Mouse (Mus musculus) neural tube, embryonic 13.5 days (tissue): ENCODE measurements around the gene Dnm3. TPM values are rescaled to one million over a fixed set of nuclear protein-coding genes. Genes with fewer than 3 reads are reported as not detected.
A peak's percentile ranks its signal among the peaks of the same experiment; 100 is the strongest.

Experiments used
- ATAC-seq: fragments of 200-750 bp; cut with Nextera tagmentation; 2 replicates; pipeline ENCODE4 v1.8.0; 2017; ENCODE audit warnings: low read depth, mild to moderate bottlenecking, moderate TSS enrichment, moderate library complexity
- H3K27ac ChIP-seq: fragments of 300-500 bp; sonication (generic); replicated peaks from 2 replicates; pipeline ENCODE4 v1.5.1; 2015; ENCODE audit warnings: moderate library complexity, mild to moderate bottlenecking, inconsistent platforms
- H3K27me3 ChIP-seq: fragments of 300-500 bp; sonication (generic); 2 replicates; pipeline ENCODE4 v1.6.1; 2015; ENCODE audit warnings: mild to moderate bottlenecking, inconsistent platforms
- H3K36me3 ChIP-seq: fragments of 300-500 bp; sonication (generic); 2 replicates; pipeline ENCODE4 v1.6.1; 2015; ENCODE audit warnings: mild to moderate bottlenecking, inconsistent platforms
- H3K4me1 ChIP-seq: fragments of 300-500 bp; sonication (generic); replicated peaks from 2 replicates; pipeline ENCODE4 v1.6.1; 2015; ENCODE audit warnings: inconsistent platforms
- H3K4me2 ChIP-seq: fragments of 300-500 bp; sonication (generic); 2 replicates; pipeline ENCODE4 v1.6.1; 2015; ENCODE audit warnings: inconsistent platforms, mild to moderate bottlenecking, moderate library complexity
- H3K4me3 ChIP-seq: fragments of 300-500 bp; sonication (generic); 2 replicates; pipeline ENCODE4 v1.5.1; 2015; ENCODE audit warnings: mild to moderate bottlenecking, inconsistent platforms
- H3K9ac ChIP-seq: fragments of 300-500 bp; sonication (generic); 2 replicates; pipeline ENCODE4 v1.6.1; 2015; ENCODE audit warnings: moderate library complexity, mild to moderate bottlenecking, inconsistent platforms
- H3K9me3 ChIP-seq: fragments of 300-500 bp; sonication (generic); 2 replicates; pipeline ENCODE4 v1.6.1; 2016; ENCODE audit warnings: inconsistent platforms
- WGBS: fragments of 180-500 bp; shearing (Covaris S2); methylation state at CpG from one replicate; pipeline ENCODE4 v1.1.7; 2015; 5-methylcytosine and 5-hydroxymethylcytosine counted together
- polyA plus RNA-seq: library from polyadenylated mRNA; unstranded; fragments of >200 nt; fragmentation: Nextera tagmentation; extraction: Ambion mirVana; gene quantifications from 2 replicates; pipeline ENCODE4 v1.2.1, GENCODE M21; 2015

Gene Dnm3
- polyA plus RNA-seq, 1 experiment from 2014 or later = 41.6 TPM

DNA sequence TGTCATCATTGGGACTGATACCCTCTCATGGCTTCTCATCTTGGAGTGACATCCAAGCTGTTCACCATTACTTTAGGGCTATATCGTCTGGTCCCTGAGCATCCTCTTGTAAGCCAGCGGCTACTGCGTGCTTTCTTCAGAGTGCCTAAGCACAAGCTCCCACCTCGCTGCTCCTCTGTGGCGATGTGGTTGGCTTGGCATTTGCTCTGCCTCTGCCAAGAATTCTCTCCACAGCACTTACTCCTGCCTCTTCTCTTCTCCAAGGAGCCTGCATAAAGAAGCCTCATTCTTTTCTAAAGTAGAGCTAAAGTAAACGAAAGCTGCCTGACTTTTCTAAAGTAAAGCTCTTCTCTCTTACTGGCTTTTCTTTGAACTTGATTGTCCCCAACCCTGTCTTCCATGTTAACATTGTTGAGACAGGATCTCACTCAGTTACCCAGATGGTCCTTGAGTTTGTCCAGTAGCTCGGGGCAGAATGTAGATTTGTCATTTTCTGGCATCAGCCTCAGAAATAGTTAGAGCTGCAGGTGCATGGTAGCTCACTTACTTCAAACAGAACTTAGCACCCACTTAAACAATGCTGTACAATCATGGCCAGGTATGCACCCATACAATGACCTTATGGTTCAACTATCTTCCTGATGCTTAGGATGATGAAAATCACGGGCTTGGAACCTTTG lies 396.0 kb downstream of the Dnm3 start:
- no peaks in the 10 kb centered on the region for H3K27me3 ChIP-seq
- H3K4me3 ChIP-seq = no peak overlapping the region
- H3K27ac ChIP-seq = no peak overlapping the region
- H3K4me1 ChIP-seq = peaks cover 15% of the 10 kb centered on the region
- WGBS = 84% methylated on average over 8 of the region's 8 CpGs
- ATAC-seq = no peak
- no peaks in the 10 kb centered on the region for H3K9me3 ChIP-seq
- H3K4me2 ChIP-seq = no peak overlapping the region
- H3K36me3 ChIP-seq = no peaks in the 10 kb centered on the region
- H3K9ac ChIP-seq = no peak overlapping the region

DNA sequence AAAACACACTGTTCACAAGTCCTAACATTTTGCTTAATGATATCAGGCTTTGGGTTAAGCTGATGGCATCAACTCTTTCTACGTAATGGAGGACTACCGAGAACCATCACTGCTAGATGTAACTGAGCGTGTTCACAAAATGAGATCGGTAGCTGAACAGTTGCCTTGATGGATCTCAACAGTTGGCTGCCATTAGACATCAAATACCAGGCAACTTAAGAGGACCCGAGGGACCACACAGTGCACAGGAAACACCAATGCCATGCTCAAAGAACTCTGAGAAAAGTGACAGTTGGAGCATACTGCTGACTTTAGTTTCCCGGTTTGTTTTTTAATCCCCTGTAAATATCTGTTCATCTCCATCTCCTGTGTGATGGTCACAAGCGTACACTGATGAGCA lies 397.8 kb downstream of the Dnm3 start:
- 83% methylated on average over 7 of the region's 7 CpGs for WGBS
- H3K36me3 ChIP-seq = no peaks in the 10 kb centered on the region
- no peak for ATAC-seq
- H3K27ac ChIP-seq = no peak overlapping the region
- H3K27me3 ChIP-seq = no peaks in the 10 kb centered on the region
- peaks cover 25% of the 10 kb centered on the region for H3K4me1 ChIP-seq
- no peak overlapping the region for H3K9ac ChIP-seq
- H3K4me3 ChIP-seq = no peak overlapping the region
- no peak overlapping the region for H3K4me2 ChIP-seq
- no peaks in the 10 kb centered on the region for H3K9me3 ChIP-seq

DNA sequence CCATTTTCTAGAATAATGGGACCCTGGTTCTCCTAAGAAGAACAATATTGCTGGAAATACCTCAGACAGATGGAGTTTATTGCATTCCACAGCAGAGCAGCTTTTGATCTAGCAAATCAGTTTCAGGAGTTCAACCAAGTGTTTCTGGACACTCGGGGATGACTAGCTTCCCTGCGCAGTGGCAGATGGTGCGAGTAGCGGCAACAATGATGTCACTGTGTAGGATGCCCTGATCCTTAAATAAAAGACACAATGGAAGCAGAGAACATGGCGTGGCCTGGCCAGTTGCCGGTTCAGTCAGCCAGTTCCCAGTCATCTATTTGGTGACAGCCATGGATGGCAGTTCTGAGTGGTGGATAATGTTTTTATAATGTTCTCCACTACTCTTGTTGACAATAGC lies 400.4 kb downstream of the Dnm3 start:
- Histone ChIP-seq H3K36me3 (no peaks in the 10 kb centered on the region), H3K27me3 (no peaks in the 10 kb centered on the region), H3K4me3 (no peak overlapping the region), H3K4me1 (peaks cover 19% of the 10 kb centered on the region), H3K27ac (0 out of 2 replicates have a peak overlapping the region, but pooled peaks have one; percentile 19), H3K4me2 (no peak overlapping the region), H3K9ac (no peak overlapping the region), H3K9me3 (no peaks in the 10 kb centered on the region)
- 0 out of 2 replicates have a peak, but pooled peaks have one; percentile 26 for ATAC-seq
- WGBS = 54% methylated on average over 6 of the region's 6 CpGs

DNA sequence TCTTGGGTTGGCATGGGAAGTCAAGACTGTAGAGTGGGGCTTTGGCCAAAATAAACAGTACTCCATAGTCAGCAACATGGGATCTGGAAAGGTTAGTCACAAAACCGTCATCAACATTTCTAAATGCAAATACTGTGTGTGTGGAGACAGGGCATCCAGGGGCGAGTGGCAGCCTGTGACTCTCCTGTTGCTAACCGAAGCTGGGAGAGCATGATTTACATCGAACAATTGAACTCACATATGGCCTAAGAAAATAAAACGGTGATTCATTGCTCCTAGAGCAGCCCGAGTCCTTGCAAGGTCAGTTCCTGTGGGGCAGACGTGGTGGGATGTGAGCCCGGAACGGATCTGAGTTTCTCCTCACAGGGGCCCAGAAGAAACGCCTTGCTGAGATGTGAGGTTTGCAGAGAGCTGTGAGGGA lies 401.2 kb downstream of the Dnm3 start:
- peaks cover 19% of the 10 kb centered on the region for H3K4me1 ChIP-seq
- ATAC-seq = no peak
- no peaks in the 10 kb centered on the region for H3K9me3 ChIP-seq
- H3K27me3 ChIP-seq = no peaks in the 10 kb centered on the region
- no peaks in the 10 kb centered on the region for H3K36me3 ChIP-seq
- WGBS = 29% methylated on average over 10 of the region's 10 CpGs
- no peak overlapping the region for H3K4me3 ChIP-seq
- H3K9ac ChIP-seq = no peak overlapping the region
- no peak overlapping the region for H3K4me2 ChIP-seq
- H3K27ac ChIP-seq = peak overlapping the region; percentile 19

DNA sequence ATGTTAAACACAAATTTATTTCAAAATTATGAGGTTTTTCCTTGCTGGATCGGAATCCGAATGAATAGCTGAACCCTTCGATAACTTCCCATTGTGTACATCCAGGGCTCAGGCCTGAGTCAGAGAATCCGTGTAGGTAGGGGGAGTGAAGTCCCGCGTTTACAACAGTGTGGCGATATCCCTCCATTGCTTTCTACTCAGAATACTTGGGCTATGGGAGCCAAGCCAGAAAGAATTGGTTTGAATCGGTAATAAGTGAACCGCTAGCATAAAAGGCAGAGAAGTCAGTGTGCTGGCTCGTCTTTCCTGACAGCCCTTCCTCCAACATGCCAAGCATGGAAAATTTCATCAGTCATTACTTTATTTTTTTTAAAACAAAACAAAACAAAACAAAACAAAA lies 402.0 kb downstream of the Dnm3 start:
- no peak overlapping the region for H3K4me2 ChIP-seq
- no peak overlapping the region; the same call in 1 of the 2 replicates for H3K27ac ChIP-seq
- WGBS = 72% methylated on average over 10 of the region's 10 CpGs
- H3K9ac ChIP-seq = no peak overlapping the region
- H3K9me3 ChIP-seq = no peaks in the 10 kb centered on the region
- no peak for ATAC-seq
- H3K4me3 ChIP-seq = no peak overlapping the region
- no peaks in the 10 kb centered on the region for H3K27me3 ChIP-seq
- H3K4me1 ChIP-seq = peaks cover 19% of the 10 kb centered on the region
- no peaks in the 10 kb centered on the region for H3K36me3 ChIP-seq

GRCm38 (mm10) chr1:162075416-162075815 lies 402.4 kb downstream of the Dnm3 start:
- 69% methylated on average over 4 of the region's 4 CpGs for WGBS
- Histone ChIP-seq H3K9me3 (no peaks in the 10 kb centered on the region), H3K4me2 (no peak overlapping the region), H3K9ac (no peak overlapping the region), H3K4me1 (peaks cover 19% of the 10 kb centered on the region), H3K27ac (no peak overlapping the region), H3K36me3 (no peaks in the 10 kb centered on the region), H3K4me3 (no peak overlapping the region), H3K27me3 (no peaks in the 10 kb centered on the region)
- no peak for ATAC-seq

DNA sequence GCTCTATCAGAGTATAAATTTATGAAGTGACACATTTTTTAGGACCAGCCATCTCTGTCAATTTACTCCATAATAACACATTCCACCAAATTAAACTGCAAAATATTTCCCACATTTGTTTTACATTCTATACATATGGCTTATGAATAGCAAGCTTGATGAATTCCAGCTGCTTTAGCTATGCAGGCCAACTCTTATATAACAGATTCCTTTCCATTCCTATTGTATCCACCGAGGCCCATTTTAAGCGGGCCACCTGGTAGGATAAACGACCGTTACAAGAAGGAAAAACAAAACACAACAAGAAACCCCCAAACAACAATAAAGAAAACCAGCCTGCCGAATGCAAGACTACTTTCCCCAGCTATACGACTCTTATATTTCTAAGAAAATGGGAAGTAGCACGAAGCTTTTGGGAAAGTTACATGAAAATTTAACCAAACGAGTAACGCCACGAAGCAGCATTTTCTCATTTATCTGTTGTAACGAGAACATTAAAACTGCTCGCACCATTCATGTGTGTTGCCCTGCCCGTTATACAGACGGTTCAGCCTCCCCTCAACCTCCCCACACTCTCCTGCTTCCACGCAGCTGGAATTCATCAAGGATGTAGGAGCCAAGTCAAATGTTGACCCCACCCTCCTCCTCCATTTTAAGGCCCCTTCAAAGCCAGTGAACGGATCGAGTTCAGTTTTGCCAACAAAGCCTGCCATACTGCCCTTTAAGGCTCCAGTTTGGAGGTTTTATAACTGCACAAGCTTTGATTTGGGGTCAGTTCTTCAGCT lies 403.0 kb downstream of the Dnm3 start:
- WGBS = 64% methylated on average over 17 of the region's 17 CpGs
- no peak overlapping the region for H3K4me3 ChIP-seq
- no peaks in the 10 kb centered on the region for H3K36me3 ChIP-seq
- H3K9me3 ChIP-seq = no peaks in the 10 kb centered on the region
- no peaks in the 10 kb centered on the region for H3K27me3 ChIP-seq
- no peak overlapping the region for H3K27ac ChIP-seq
- H3K9ac ChIP-seq = no peak overlapping the region
- no peak for ATAC-seq
- no peak overlapping the region for H3K4me2 ChIP-seq
- H3K4me1 ChIP-seq = peaks cover 19% of the 10 kb centered on the region

DNA sequence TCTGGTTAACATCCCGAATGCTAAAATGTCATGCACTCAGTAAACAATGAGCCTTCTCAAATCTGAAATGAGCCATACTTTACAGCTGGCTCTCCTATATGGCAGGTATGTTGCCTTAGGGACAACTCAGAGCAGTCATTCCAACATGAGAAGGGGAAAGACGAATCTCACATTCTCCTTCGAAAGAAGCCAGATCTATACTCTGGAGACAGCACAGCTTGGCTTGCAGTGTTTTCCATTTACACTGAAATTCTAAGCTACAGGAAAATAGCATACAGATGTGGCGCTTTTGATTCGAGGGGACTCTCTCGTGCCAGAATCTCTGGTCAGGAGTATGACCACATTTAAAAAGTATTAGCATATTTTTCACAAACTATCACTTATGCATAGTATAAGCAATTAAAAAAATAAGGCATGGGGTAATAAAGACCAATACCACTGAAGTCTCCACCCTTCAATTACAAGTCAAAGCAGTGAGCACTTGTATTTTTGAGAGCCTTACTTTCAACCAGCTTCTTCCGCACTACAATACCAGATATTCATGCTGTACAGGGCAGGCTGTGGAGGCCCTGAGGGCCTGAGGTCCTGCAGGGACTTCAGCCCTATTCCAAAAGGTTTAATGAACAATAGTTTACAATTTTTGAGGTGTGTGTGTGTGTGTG lies 404.8 kb downstream of the Dnm3 start:
- no peak overlapping the region for H3K27ac ChIP-seq
- H3K4me2 ChIP-seq = no peak overlapping the region
- no peaks in the 10 kb centered on the region for H3K27me3 ChIP-seq
- ATAC-seq = 0 out of 2 replicates have a peak, but pooled peaks have one; percentile 19
- no peak overlapping the region for H3K9ac ChIP-seq
- WGBS = 79% methylated on average over 7 of the region's 7 CpGs
- H3K4me3 ChIP-seq = no peak overlapping the region
- no peaks in the 10 kb centered on the region for H3K36me3 ChIP-seq
- H3K9me3 ChIP-seq = no peaks in the 10 kb centered on the region
- H3K4me1 ChIP-seq = peaks cover 19% of the 10 kb centered on the region

DNA sequence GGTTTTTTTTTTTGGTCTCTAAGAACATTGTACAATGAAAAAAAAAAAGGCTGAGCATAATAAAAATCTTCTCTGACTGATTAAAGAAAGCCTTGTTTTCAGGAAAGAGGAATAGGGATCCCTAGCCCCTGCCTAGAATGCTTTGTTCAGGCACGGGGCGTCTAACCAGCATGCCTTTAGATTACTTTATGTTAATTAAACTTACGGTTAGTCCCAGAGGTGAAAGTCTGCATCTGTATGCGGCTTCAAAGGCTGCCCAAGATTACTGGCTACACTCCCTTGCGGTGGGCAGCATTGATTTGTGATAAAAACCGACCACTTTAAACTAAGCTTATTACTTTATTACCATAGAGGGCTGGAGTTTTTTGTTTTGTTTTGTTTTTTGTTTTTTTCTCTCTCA lies 424.2 kb downstream of the Dnm3 start:
- ATAC-seq = peak; percentile 75; the same call in 1 of the 2 replicates

GRCm38 (mm10) chr1:162053186-162053585 lies 424.6 kb downstream of the Dnm3 start:
- Histone ChIP-seq H3K36me3 (no peaks in the 10 kb centered on the region), H3K4me1 (peaks cover 23% of the 10 kb centered on the region), H3K27me3 (no peaks in the 10 kb centered on the region), H3K4me2 (peak overlapping the region; percentile 17), H3K27ac (peak overlapping the region; percentile 65; the same call in 1 of the 2 replicates), H3K9me3 (no peaks in the 10 kb centered on the region), H3K9ac (no peak overlapping the region), H3K4me3 (no peak overlapping the region)
- WGBS = 17% methylated on average over 7 of the region's 7 CpGs
- ATAC-seq = no peak

More for the DNA sequence above, 424.2 kb downstream of the Dnm3 start:
- Histone ChIP-seq H3K9me3 (no peaks in the 10 kb centered on the region), H3K9ac (no peak overlapping the region), H3K36me3 (no peaks in the 10 kb centered on the region), H3K4me3 (no peak overlapping the region), H3K4me1 (peaks cover 23% of the 10 kb centered on the region), H3K27ac (peak overlapping the region; percentile 65; the same call in 1 of the 2 replicates), H3K4me2 (peak overlapping the region; percentile 17), H3K27me3 (no peaks in the 10 kb centered on the region)
- 11% methylated on average over 6 of the region's 6 CpGs for WGBS

GRCm38 (mm10) chr1:162052755-162053154 lies 425.1 kb downstream of the Dnm3 start:
- H3K4me2 ChIP-seq = no peak overlapping the region
- no peak for ATAC-seq
- 63% methylated on average over 6 of the region's 6 CpGs for WGBS

GRCm38 (mm10) chr1:162052138-162052537 lies 425.7 kb downstream of the Dnm3 start:
- H3K9me3 ChIP-seq = no peaks in the 10 kb centered on the region
- WGBS = 69% methylated on average over 7 of the region's 7 CpGs
- H3K27ac ChIP-seq = 0 out of 2 replicates have a peak overlapping the region, but pooled peaks have one; percentile 33

More at GRCm38 (mm10) chr1:162052755-162053154, 425.1 kb downstream of the Dnm3 start:
- H3K4me3 ChIP-seq = no peak overlapping the region
- no peaks in the 10 kb centered on the region for H3K9me3 ChIP-seq
- no peak overlapping the region for H3K9ac ChIP-seq
- no peaks in the 10 kb centered on the region for H3K36me3 ChIP-seq
- H3K4me1 ChIP-seq = peaks cover 23% of the 10 kb centered on the region
- H3K27ac ChIP-seq = peak overlapping the region; percentile 65; the same call in 1 of the 2 replicates
- no peaks in the 10 kb centered on the region for H3K27me3 ChIP-seq

More at GRCm38 (mm10) chr1:162052138-162052537, 425.7 kb downstream of the Dnm3 start:
- no peaks in the 10 kb centered on the region for H3K36me3 ChIP-seq
- no peaks in the 10 kb centered on the region for H3K27me3 ChIP-seq
- no peak overlapping the region for H3K4me2 ChIP-seq
- no peak overlapping the region for H3K4me3 ChIP-seq
- ATAC-seq = 0 out of 2 replicates have a peak, but pooled peaks have one; percentile 13
- peaks cover 23% of the 10 kb centered on the region for H3K4me1 ChIP-seq
- no peak overlapping the region for H3K9ac ChIP-seq
